In genomic region chr13:47044617-47044947, GRCm38 (mm10) we compare ENCODE assay signal across 8 mouse cellular contexts. TPM values are rescaled to one million over a fixed set of nuclear protein-coding genes. Genes with fewer than 3 reads are reported as not detected.
DNase-seq lines count a peak whose midpoint lies in the region; ATAC-seq and TF ChIP-seq lines count a peak whose summit lies in the region.

TSS of gene Tpmt (minus strand) at chr13:47044737.

- no peaks in the 10 kb centered on the region for H3K27me3 ChIP-seq in hindbrain, embryonic 12.5 days
- H3K27me3 ChIP-seq in liver, embryonic 14.5 days (ENCODE audit: control insufficient read depth, insufficient read depth, low read length), result no peaks in the 10 kb centered on the region; the same call in 1 of the 2 replicates
- no peaks in the 10 kb centered on the region for H3K27me3 ChIP-seq in stomach, embryonic 15.5 days (replicated peaks)

- no peak for TF ChIP-seq EP300 in liver, embryonic 14.5 days (IDR thresholded peaks at IDR 0.05; ENCODE audit: low read depth)

- peak; percentile 43 to 49 for DNase-seq in cerebellum, postnatal 10 days
- no peak for DNase-seq in cerebellum, adult 11 months
- peak; percentile 22 for DNase-seq in right cerebral cortex, postnatal 4 days
- no peak for DNase-seq in right cerebral cortex, adult 18-20 months
- DNase-seq in liver, embryonic 14.5 days (ENCODE audit: low read depth in 3 of 3, low spot score in 3 of 3), result no peak
- DNase-seq in ovary, adult 18-20 months (ENCODE audit: low spot score), result no peak

- peak within 1 kb of the TSS; percentile 86 for H3K9ac ChIP-seq in hindbrain, embryonic 12.5 days
- H3K9ac ChIP-seq in liver, embryonic 14.5 days (replicated peaks), result peak within 1 kb of the TSS; percentile 20
- H3K9ac ChIP-seq in stomach, embryonic 15.5 days, result peak within 1 kb of the TSS; percentile 65

- no peak for ATAC-seq in hindbrain, embryonic 12.5 days (ENCODE audit: low FRiP score)
- no peak for ATAC-seq in liver, embryonic 14.5 days (ENCODE audit: insufficient read depth)
- no peak for ATAC-seq in stomach, embryonic 15.5 days (ENCODE audit: insufficient read depth, low FRiP score, low read depth)

- no peaks in the 10 kb centered on the region for H3K9me3 ChIP-seq in hindbrain, embryonic 12.5 days (replicated peaks)
- H3K9me3 ChIP-seq in liver, embryonic 14.5 days (ENCODE audit: control insufficient read depth, low read length), result no peaks in the 10 kb centered on the region
- no peaks in the 10 kb centered on the region for H3K9me3 ChIP-seq in stomach, embryonic 15.5 days

- H3K4me2 ChIP-seq in hindbrain, embryonic 12.5 days (replicated peaks), result peak within 1 kb of the TSS; percentile 100
- H3K4me2 ChIP-seq in liver, embryonic 14.5 days (ENCODE audit: low read depth), result peak within 1 kb of the TSS; percentile 70
- H3K4me2 ChIP-seq in stomach, embryonic 15.5 days, result peak within 1 kb of the TSS; percentile 86

- H3K4me1 ChIP-seq in hindbrain, embryonic 12.5 days, result peaks cover 12% of the 10 kb centered on the region
- H3K4me1 ChIP-seq in liver, embryonic 14.5 days (replicated peaks; ENCODE audit: control insufficient read depth in 2 of 2, insufficient read depth in 2 of 2, low read length in 1 of 2), result peaks cover 0 to 8% of the 10 kb centered on the region in 2 experiments; a peak in 2 of 4 replicates
- H3K4me1 ChIP-seq in stomach, embryonic 15.5 days, result 0 out of 2 replicates have a peak, but pooled peaks cover 9% of the 10 kb centered on the region

- H3K27ac ChIP-seq in hindbrain, embryonic 12.5 days, result peak within 1 kb of the TSS; percentile 83
- H3K27ac ChIP-seq in liver, embryonic 14.5 days, result no peak within 1 kb of the TSS
- H3K27ac ChIP-seq in stomach, embryonic 15.5 days, result peak within 1 kb of the TSS; percentile 37; the same call in 1 of the 2 replicates

- TF ChIP-seq CTCF in liver, embryonic 14.5 days (IDR thresholded peaks at IDR 0.05; ENCODE audit: low read depth), result no peak

- H3K36me3 ChIP-seq in hindbrain, embryonic 12.5 days, result peaks cover 11% of the 10 kb centered on the region
- H3K36me3 ChIP-seq in liver, embryonic 14.5 days (replicated peaks; ENCODE audit: control insufficient read depth, insufficient read depth, low read depth), result no peaks in the 10 kb centered on the region
- 0 out of 2 replicates have a peak, but pooled peaks cover 8% of the 10 kb centered on the region for H3K36me3 ChIP-seq in stomach, embryonic 15.5 days

- peak within 1 kb of the TSS; percentile 81 for H3K4me3 ChIP-seq in hindbrain, embryonic 12.5 days
- peak within 1 kb of the TSS; percentile 58 to 72 for H3K4me3 ChIP-seq in liver, embryonic 14.5 days (ENCODE audit: insufficient read depth in 1 of 2, low read depth in 2 of 2, low read length in 2 of 2)
- H3K4me3 ChIP-seq in stomach, embryonic 15.5 days (replicated peaks), result peak within 1 kb of the TSS; percentile 79

- WGBS in hindbrain, embryonic 12.5 days, result 13% methylated on average over 10 of the region's 10 CpGs
- 28% methylated on average over 10 of the region's 10 CpGs for WGBS in liver, embryonic 14.5 days (ENCODE audit: insufficient replicate concordance)
- 17% methylated on average over 10 of the region's 10 CpGs for WGBS in stomach, embryonic 15.5 days

RNA-seq across cellular contexts. Expression of gene Tpmt, which starts in this region (rescaled TPM):
- 37.8 and 38.9 TPM in 2 replicates for polyA plus RNA-seq in hindbrain, embryonic 12.5 days (2016; fragmentation: Nextera tagmentation; extraction: Ambion mirVana)
- polyA plus RNA-seq in liver, embryonic 14.5 days (2012; rRNA removed), result 4.2 and 6.1 TPM in 2 replicates
- polyA plus RNA-seq in liver, embryonic 14.5 days (2014; fragmentation: Nextera tagmentation; extraction: Ambion mirVana), result 12.0 and 13.8 TPM in 2 replicates
- polyA plus RNA-seq in stomach, embryonic 15.5 days (2015; fragmentation: Nextera tagmentation; extraction: Ambion mirVana), result 21.4 and 21.8 TPM in 2 replicates

Comparison
In these comparisons a context has a peak if more than half of its experiments do, and no peak if none do; other contexts are left out.
1. DNase-seq: peak in cerebellum, postnatal 10 days (2 of 2) and right cerebral cortex, postnatal 4 days (single experiment); none in cerebellum, adult 11 months (single experiment), right cerebral cortex, adult 18-20 months (single experiment), liver, embryonic 14.5 days (0 of 3) and ovary, adult 18-20 months (single experiment).
2. H3K9ac ChIP-seq: peak in every context shown above with its lines; median percentile 86 in hindbrain, embryonic 12.5 days; 65 in stomach, embryonic 15.5 days; 20 in liver, embryonic 14.5 days.
3. Peak in every context shown above with its lines, with median percentiles within 50 percentile points of each other: H3K4me2 ChIP-seq and H3K4me3 ChIP-seq.